Mouse (Mus musculus): ENCODE data around the gene Fgl2. TPM values are rescaled to one million over a fixed set of nuclear protein-coding genes. Genes with fewer than 3 reads are reported as not detected.
A peak's percentile ranks its signal among the peaks of the same experiment; 100 is the strongest.

The Fgl2 gene
- polyA plus RNA-seq, 1 experiment from 2014 or later = 34.7 TPM

- Histone ChIP-seq H3K9ac (ENCODE audit: low read length) (no peak overlapping the region), H3K36me3 (ENCODE audit: control insufficient read depth, insufficient read depth, low read length) (no peaks in the 10 kb centered on the region), H3K4me2 (ENCODE audit: low read length) (no peak overlapping the region), H3K9me3 (ENCODE audit: control insufficient read depth, low read length) (no peaks in the 10 kb centered on the region), H3K27me3 (ENCODE audit: control insufficient read depth, insufficient read depth, low read length) (no peaks in the 10 kb centered on the region), H3K27ac (replicated peaks in 1 of 2; ENCODE audit: control insufficient read depth in 1 of 2, insufficient read depth in 1 of 2, low read depth in 2 of 2, low read length in 2 of 2) (peak overlapping the region; percentile 56 to 62), H3K4me1 (ENCODE audit: control insufficient read depth in 2 of 2, insufficient read depth in 2 of 2, low read length in 2 of 2) (peaks cover 11 to 29% of the 10 kb centered on the region in 2 experiments), H3K4me3 (ENCODE audit: control insufficient read depth in 1 of 2, insufficient read depth in 1 of 2, low read depth in 1 of 2, low read length in 2 of 2) (no peak overlapping the region)
- 36% methylated on average over 7 of the region's 7 CpGs for WGBS
- ATAC-seq (ENCODE audit: insufficient number of reproducible peaks, insufficient read depth, low FRiP score, low read depth) = peak; percentile 82
Observed at GRCm38 (mm10) chr5:21395205-21395840, 22.9 kb downstream of the Fgl2 start.

GRCm38 (mm10) chr5:21411261-21411666 lies 38.8 kb downstream of the Fgl2 start:
- H3K27me3 ChIP-seq (ENCODE audit: control insufficient read depth, insufficient read depth, low read length) = no peaks in the 10 kb centered on the region
- H3K4me1 ChIP-seq (ENCODE audit: control insufficient read depth in 2 of 2, insufficient read depth in 2 of 2, low read length in 2 of 2) = peaks cover 0 to 3% of the 10 kb centered on the region in 2 experiments; a peak in 1 of 4 replicates
- WGBS = 53% methylated on average over 5 of the region's 5 CpGs
- H3K9ac ChIP-seq (ENCODE audit: low read length) = no peak overlapping the region
- no peak for ATAC-seq (ENCODE audit: insufficient number of reproducible peaks, insufficient read depth, low FRiP score, low read depth)
- H3K27ac ChIP-seq (replicated peaks in 1 of 2; ENCODE audit: control insufficient read depth in 1 of 2, insufficient read depth in 1 of 2, low read depth in 2 of 2, low read length in 2 of 2) = no peak overlapping the region; a peak in 1 of 4 replicates
- H3K4me2 ChIP-seq (ENCODE audit: low read length) = no peak overlapping the region
- no peak overlapping the region for H3K4me3 ChIP-seq (ENCODE audit: control insufficient read depth in 1 of 2, insufficient read depth in 1 of 2, low read depth in 1 of 2, low read length in 2 of 2)
- no peaks in the 10 kb centered on the region for H3K36me3 ChIP-seq (ENCODE audit: control insufficient read depth, insufficient read depth, low read length)
- no peaks in the 10 kb centered on the region for H3K9me3 ChIP-seq (ENCODE audit: control insufficient read depth, low read length)

GRCm38 (mm10) chr5:21412056-21412455 lies 39.6 kb downstream of the Fgl2 start:
- H3K27ac ChIP-seq (replicated peaks in 1 of 2; ENCODE audit: control insufficient read depth in 1 of 2, insufficient read depth in 1 of 2, low read depth in 2 of 2, low read length in 2 of 2) = no peak overlapping the region
- H3K4me1 ChIP-seq (ENCODE audit: control insufficient read depth in 2 of 2, insufficient read depth in 2 of 2, low read length in 2 of 2) = peaks cover 0 to 3% of the 10 kb centered on the region in 2 experiments; a peak in 1 of 4 replicates
- 77% methylated on average over 5 of the region's 5 CpGs for WGBS
- no peak overlapping the region for H3K4me3 ChIP-seq (ENCODE audit: control insufficient read depth in 1 of 2, insufficient read depth in 1 of 2, low read depth in 1 of 2, low read length in 2 of 2)
- ATAC-seq (ENCODE audit: insufficient number of reproducible peaks, insufficient read depth, low FRiP score, low read depth) = no peak
- H3K9ac ChIP-seq (ENCODE audit: low read length) = no peak overlapping the region
- no peak overlapping the region for H3K4me2 ChIP-seq (ENCODE audit: low read length)
- H3K36me3 ChIP-seq (ENCODE audit: control insufficient read depth, insufficient read depth, low read length) = no peaks in the 10 kb centered on the region
- H3K27me3 ChIP-seq (ENCODE audit: control insufficient read depth, insufficient read depth, low read length) = no peaks in the 10 kb centered on the region
- H3K9me3 ChIP-seq (ENCODE audit: control insufficient read depth, low read length) = no peaks in the 10 kb centered on the region

- no peak for ATAC-seq (ENCODE audit: insufficient number of reproducible peaks, insufficient read depth, low FRiP score, low read depth)
- Histone ChIP-seq H3K27me3 (ENCODE audit: control insufficient read depth, insufficient read depth, low read length) (no peaks in the 10 kb centered on the region), H3K27ac (replicated peaks in 1 of 2; ENCODE audit: control insufficient read depth in 1 of 2, insufficient read depth in 1 of 2, low read depth in 2 of 2, low read length in 2 of 2) (no peak overlapping the region), H3K9me3 (ENCODE audit: control insufficient read depth, low read length) (no peaks in the 10 kb centered on the region), H3K9ac (ENCODE audit: low read length) (no peak overlapping the region), H3K4me3 (ENCODE audit: control insufficient read depth in 1 of 2, insufficient read depth in 1 of 2, low read depth in 1 of 2, low read length in 2 of 2) (no peak overlapping the region), H3K4me1 (ENCODE audit: control insufficient read depth in 2 of 2, insufficient read depth in 2 of 2, low read length in 2 of 2) (peaks cover 0 to 3% of the 10 kb centered on the region in 2 experiments; a peak in 1 of 4 replicates), H3K36me3 (ENCODE audit: control insufficient read depth, insufficient read depth, low read length) (no peaks in the 10 kb centered on the region), H3K4me2 (ENCODE audit: low read length) (no peak overlapping the region)
- WGBS = 92% methylated on average over 3 of the region's 3 CpGs
Observed at GRCm38 (mm10) chr5:21413322-21413721, 40.9 kb downstream of the Fgl2 start.

- no peak for ATAC-seq (ENCODE audit: insufficient number of reproducible peaks, insufficient read depth, low FRiP score, low read depth)
- Histone ChIP-seq H3K27me3 (ENCODE audit: control insufficient read depth, insufficient read depth, low read length) (no peaks in the 10 kb centered on the region), H3K27ac (replicated peaks in 1 of 2; ENCODE audit: control insufficient read depth in 1 of 2, insufficient read depth in 1 of 2, low read depth in 2 of 2, low read length in 2 of 2) (no peak overlapping the region), H3K4me2 (ENCODE audit: low read length) (no peak overlapping the region), H3K9ac (ENCODE audit: low read length) (no peak overlapping the region), H3K4me1 (ENCODE audit: control insufficient read depth in 2 of 2, insufficient read depth in 2 of 2, low read length in 2 of 2) (peaks cover 0 to 3% of the 10 kb centered on the region in 2 experiments; a peak in 1 of 4 replicates), H3K9me3 (ENCODE audit: control insufficient read depth, low read length) (no peaks in the 10 kb centered on the region), H3K36me3 (ENCODE audit: control insufficient read depth, insufficient read depth, low read length) (no peaks in the 10 kb centered on the region), H3K4me3 (ENCODE audit: control insufficient read depth in 1 of 2, insufficient read depth in 1 of 2, low read depth in 1 of 2, low read length in 2 of 2) (no peak overlapping the region)
- 62% methylated on average over 1 of the region's 1 CpGs for WGBS
Observed at GRCm38 (mm10) chr5:21414116-21414820, 41.8 kb downstream of the Fgl2 start.

- no peak overlapping the region for H3K4me2 ChIP-seq (ENCODE audit: low read length)
- H3K27me3 ChIP-seq (ENCODE audit: control insufficient read depth, insufficient read depth, low read length) = no peaks in the 10 kb centered on the region
- ATAC-seq (ENCODE audit: insufficient number of reproducible peaks, insufficient read depth, low FRiP score, low read depth) = no peak
- no peak overlapping the region for H3K4me3 ChIP-seq (ENCODE audit: control insufficient read depth in 1 of 2, insufficient read depth in 1 of 2, low read depth in 1 of 2, low read length in 2 of 2)
- no peak overlapping the region for H3K9ac ChIP-seq (ENCODE audit: low read length)
- H3K36me3 ChIP-seq (ENCODE audit: control insufficient read depth, insufficient read depth, low read length) = no peaks in the 10 kb centered on the region
- WGBS = 65% methylated on average over 4 of the region's 4 CpGs
- H3K4me1 ChIP-seq (ENCODE audit: control insufficient read depth in 2 of 2, insufficient read depth in 2 of 2, low read length in 2 of 2) = no peaks in the 10 kb centered on the region
- H3K27ac ChIP-seq (replicated peaks in 1 of 2; ENCODE audit: control insufficient read depth in 1 of 2, insufficient read depth in 1 of 2, low read depth in 2 of 2, low read length in 2 of 2) = no peak overlapping the region
- no peaks in the 10 kb centered on the region for H3K9me3 ChIP-seq (ENCODE audit: control insufficient read depth, low read length)
Observed at GRCm38 (mm10) chr5:21418613-21419012, 46.2 kb downstream of the Fgl2 start.

- Histone ChIP-seq H3K36me3 (ENCODE audit: control insufficient read depth, insufficient read depth, low read length) (no peaks in the 10 kb centered on the region), H3K9me3 (ENCODE audit: control insufficient read depth, low read length) (no peaks in the 10 kb centered on the region), H3K27me3 (ENCODE audit: control insufficient read depth, insufficient read depth, low read length) (no peaks in the 10 kb centered on the region), H3K4me2 (ENCODE audit: low read length) (no peak overlapping the region), H3K4me3 (ENCODE audit: control insufficient read depth in 1 of 2, insufficient read depth in 1 of 2, low read depth in 1 of 2, low read length in 2 of 2) (no peak overlapping the region), H3K9ac (ENCODE audit: low read length) (no peak overlapping the region), H3K4me1 (ENCODE audit: control insufficient read depth in 2 of 2, insufficient read depth in 2 of 2, low read length in 2 of 2) (peaks cover 0 to 2% of the 10 kb centered on the region in 2 experiments; a peak in 1 of 4 replicates), H3K27ac (replicated peaks in 1 of 2; ENCODE audit: control insufficient read depth in 1 of 2, insufficient read depth in 1 of 2, low read depth in 2 of 2, low read length in 2 of 2) (no peak overlapping the region)
- 13% methylated on average over 1 of the region's 1 CpGs for WGBS
- ATAC-seq (ENCODE audit: insufficient number of reproducible peaks, insufficient read depth, low FRiP score, low read depth) = no peak
Observed at GRCm38 (mm10) chr5:21420609-21421008, 48.2 kb downstream of the Fgl2 start.

All from heart, embryonic 14.5 days (tissue).